Mouse (Mus musculus): ENCODE data around the gene Dus2. TPM values are rescaled to one million over a fixed set of nuclear protein-coding genes. Genes with fewer than 3 reads are reported as not detected.

The Dus2 gene
- polyA plus RNA-seq, 1 experiment from 2014 or later: 29.6 TPM

GRCm38 (mm10) chr8:106069565-106069964, 78.4 kb downstream of the Dus2 start:
- no peak overlapping the region for H3K27ac ChIP-seq (replicated peaks)
- no peak overlapping the region for H3K9ac ChIP-seq
- no peaks in the 10 kb centered on the region for H3K27me3 ChIP-seq
- no peaks in the 10 kb centered on the region for H3K36me3 ChIP-seq
- whole genome bisulfite sequencing: 64% methylated on average over 1 of the region's 1 CpGs
- H3K9me3 ChIP-seq: no peaks in the 10 kb centered on the region
- no peak overlapping the region for H3K4me2 ChIP-seq
- ATAC-seq (ENCODE audit: low FRiP score, low read depth): no peak
- H3K4me3 ChIP-seq: no peak overlapping the region
- no peaks in the 10 kb centered on the region for H3K4me1 ChIP-seq (replicated peaks)

- Histone ChIP-seq H3K9ac (no peak overlapping the region), H3K27me3 (no peaks in the 10 kb centered on the region), H3K4me1 (replicated peaks) (no peaks in the 10 kb centered on the region), H3K9me3 (no peaks in the 10 kb centered on the region), H3K36me3 (no peaks in the 10 kb centered on the region), H3K4me3 (no peak overlapping the region), H3K27ac (replicated peaks) (no peak overlapping the region), H3K4me2 (no peak overlapping the region)
- no peak for ATAC-seq (ENCODE audit: low FRiP score, low read depth)
Observed at GRCm38 (mm10) chr8:106072113-106072512, 81.0 kb downstream of the Dus2 start.

- Histone ChIP-seq H3K9me3 (no peaks in the 10 kb centered on the region), H3K36me3 (peaks cover 5% of the 10 kb centered on the region; the same call in 1 of the 2 replicates), H3K4me1 (replicated peaks) (no peaks in the 10 kb centered on the region), H3K27me3 (no peaks in the 10 kb centered on the region), H3K4me3 (no peak overlapping the region), H3K27ac (replicated peaks) (no peak overlapping the region), H3K9ac (no peak overlapping the region), H3K4me2 (no peak overlapping the region)
- ATAC-seq (ENCODE audit: low FRiP score, low read depth): no peak
Observed at GRCm38 (mm10) chr8:106074236-106074635, 83.1 kb downstream of the Dus2 start.

GRCm38 (mm10) chr8:106074659-106075058, 83.5 kb downstream of the Dus2 start:
- H3K4me1 ChIP-seq (replicated peaks): no peaks in the 10 kb centered on the region
- H3K9ac ChIP-seq: no peak overlapping the region
- no peaks in the 10 kb centered on the region for H3K27me3 ChIP-seq
- 89% methylated on average over 1 of the region's 1 CpGs for WGBS
- ATAC-seq (ENCODE audit: low FRiP score, low read depth): no peak
- no peak overlapping the region for H3K27ac ChIP-seq (replicated peaks)
- peaks cover 7% of the 10 kb centered on the region; the same call in 1 of the 2 replicates for H3K36me3 ChIP-seq
- no peak overlapping the region for H3K4me3 ChIP-seq
- no peaks in the 10 kb centered on the region for H3K9me3 ChIP-seq
- no peak overlapping the region for H3K4me2 ChIP-seq

GRCm38 (mm10) chr8:106075161-106075862, 84.2 kb downstream of the Dus2 start:
- peaks cover 7% of the 10 kb centered on the region; the same call in 1 of the 2 replicates for H3K36me3 ChIP-seq
- no peak overlapping the region for H3K4me3 ChIP-seq
- 76% methylated on average over 9 of the region's 9 CpGs for WGBS
- H3K27ac ChIP-seq (replicated peaks): no peak overlapping the region
- H3K4me1 ChIP-seq (replicated peaks): no peaks in the 10 kb centered on the region
- no peaks in the 10 kb centered on the region for H3K27me3 ChIP-seq
- ATAC-seq (ENCODE audit: low FRiP score, low read depth): no peak
- no peak overlapping the region for H3K4me2 ChIP-seq
- no peaks in the 10 kb centered on the region for H3K9me3 ChIP-seq
- H3K9ac ChIP-seq: no peak overlapping the region

GRCm38 (mm10) chr8:106075863-106076174, 84.7 kb downstream of the Dus2 start:
- H3K9me3 ChIP-seq: no peaks in the 10 kb centered on the region
- no peak overlapping the region for H3K4me2 ChIP-seq
- no peaks in the 10 kb centered on the region for H3K27me3 ChIP-seq
- no peak for ATAC-seq (ENCODE audit: low FRiP score, low read depth)
- no peak overlapping the region for H3K4me3 ChIP-seq
- WGBS: 95% methylated on average over 5 of the region's 5 CpGs
- no peaks in the 10 kb centered on the region for H3K4me1 ChIP-seq (replicated peaks)
- no peak overlapping the region for H3K27ac ChIP-seq (replicated peaks)
- peaks cover 7% of the 10 kb centered on the region; the same call in 1 of the 2 replicates for H3K36me3 ChIP-seq
- H3K9ac ChIP-seq: no peak overlapping the region

- ATAC-seq (ENCODE audit: low FRiP score, low read depth): no peak
- H3K4me1 ChIP-seq (replicated peaks): no peaks in the 10 kb centered on the region
- H3K27me3 ChIP-seq: no peaks in the 10 kb centered on the region
- H3K9ac ChIP-seq: no peak overlapping the region
- H3K27ac ChIP-seq (replicated peaks): no peak overlapping the region
- H3K9me3 ChIP-seq: no peaks in the 10 kb centered on the region
- H3K4me2 ChIP-seq: no peak overlapping the region
- H3K36me3 ChIP-seq: peaks cover 7% of the 10 kb centered on the region; the same call in 1 of the 2 replicates
- H3K4me3 ChIP-seq: no peak overlapping the region
- WGBS: 83% methylated on average over 5 of the region's 5 CpGs
Observed at GRCm38 (mm10) chr8:106076612-106077011, 85.5 kb downstream of the Dus2 start.

GRCm38 (mm10) chr8:106077452-106078067, 86.4 kb downstream of the Dus2 start:
- ATAC-seq (ENCODE audit: low FRiP score, low read depth): no peak
- H3K4me2 ChIP-seq: no peak overlapping the region
- no peaks in the 10 kb centered on the region for H3K9me3 ChIP-seq
- no peak overlapping the region for H3K4me3 ChIP-seq
- no peaks in the 10 kb centered on the region for H3K27me3 ChIP-seq
- WGBS: 94% methylated on average over 1 of the region's 1 CpGs
- H3K4me1 ChIP-seq (replicated peaks): no peaks in the 10 kb centered on the region
- no peak overlapping the region for H3K9ac ChIP-seq
- H3K36me3 ChIP-seq: peaks cover 7% of the 10 kb centered on the region; the same call in 1 of the 2 replicates
- no peak overlapping the region for H3K27ac ChIP-seq (replicated peaks)

GRCm38 (mm10) chr8:106102321-106102720, 111.2 kb downstream of the Dus2 start:
- WGBS: 95% methylated on average over 4 of the region's 4 CpGs
- no peak overlapping the region for H3K4me3 ChIP-seq
- no peaks in the 10 kb centered on the region for H3K9me3 ChIP-seq
- H3K4me1 ChIP-seq (replicated peaks): no peaks in the 10 kb centered on the region
- no peaks in the 10 kb centered on the region for H3K27me3 ChIP-seq
- H3K36me3 ChIP-seq: peaks cover 28% of the 10 kb centered on the region
- ATAC-seq (ENCODE audit: low FRiP score, low read depth): no peak
- no peak overlapping the region for H3K4me2 ChIP-seq
- H3K27ac ChIP-seq (replicated peaks): no peak overlapping the region
- no peak overlapping the region for H3K9ac ChIP-seq

Small RNA genes lying within 50 kb of the gene (microRNA-seq; reads per million reads assigned to microRNA genes)
- not detected for gene Mir7074

Other genes with a start within 250 kb of the Dus2 start
- 81.2 and 88.3 TPM in 2 replicates for gene Gfod2, start 232.7 kb upstream of the Dus2 start, polyA plus RNA-seq (2015; fragmentation: Nextera tagmentation; extraction: Ambion mirVana)
- 10.7 and 11.7 TPM in 2 replicates for gene Ranbp10, start 164.0 kb upstream of the Dus2 start, polyA plus RNA-seq (2015; fragmentation: Nextera tagmentation; extraction: Ambion mirVana)
- gene Tsnaxip1, start 163.6 kb upstream of the Dus2 start, polyA plus RNA-seq (2015; fragmentation: Nextera tagmentation; extraction: Ambion mirVana): 0.62 and 1.1 TPM in 2 replicates
- 52.2 and 56.9 TPM in 2 replicates for gene Cenpt, start 138.1 kb upstream of the Dus2 start, polyA plus RNA-seq (2015; fragmentation: Nextera tagmentation; extraction: Ambion mirVana)
- gene Thap11, start 136.2 kb upstream of the Dus2 start, polyA plus RNA-seq (2015; fragmentation: Nextera tagmentation; extraction: Ambion mirVana): 54.9 and 56.3 TPM in 2 replicates
- 150 and 157 TPM in 2 replicates for gene Nutf2, start 130.8 kb upstream of the Dus2 start, polyA plus RNA-seq (2015; fragmentation: Nextera tagmentation; extraction: Ambion mirVana)
- 50.1 and 52.2 TPM in 2 replicates for gene Edc4, start 110.5 kb upstream of the Dus2 start, polyA plus RNA-seq (2015; fragmentation: Nextera tagmentation; extraction: Ambion mirVana)
- gene Nrn1l, start 97.8 kb upstream of the Dus2 start, polyA plus RNA-seq (2015; fragmentation: Nextera tagmentation; extraction: Ambion mirVana): 0.45 and 0.49 TPM in 2 replicates
- 11.0 and 11.8 TPM in 2 replicates for gene Pskh1, start 90.9 kb upstream of the Dus2 start, polyA plus RNA-seq (2015; fragmentation: Nextera tagmentation; extraction: Ambion mirVana)
- gene Ctrl, start 57.5 kb upstream of the Dus2 start, polyA plus RNA-seq (2015; fragmentation: Nextera tagmentation; extraction: Ambion mirVana): 3.4 and 4.7 TPM in 2 replicates
- gene Psmb10, start 52.9 kb upstream of the Dus2 start, polyA plus RNA-seq (2015; fragmentation: Nextera tagmentation; extraction: Ambion mirVana): 74.7 and 75.2 TPM in 2 replicates
- gene Lcat, start 48.0 kb upstream of the Dus2 start, polyA plus RNA-seq (2015; fragmentation: Nextera tagmentation; extraction: Ambion mirVana): 4.5 and 5.0 TPM in 2 replicates
- gene Slc12a4, start 25.2 kb upstream of the Dus2 start, polyA plus RNA-seq (2015; fragmentation: Nextera tagmentation; extraction: Ambion mirVana): 11.9 and 12.9 TPM in 2 replicates
- not detected in 2 replicates for gene Dpep3, start 11.9 kb upstream of the Dus2 start, polyA plus RNA-seq (2015; fragmentation: Nextera tagmentation; extraction: Ambion mirVana)
- gene Dpep2nb, start 14.6 kb downstream of the Dus2 start, polyA plus RNA-seq (2015; fragmentation: Nextera tagmentation; extraction: Ambion mirVana): 0.20 TPM in 1 of 2 replicates, not detected in the other
- 20.0 and 20.9 TPM in 2 replicates for gene Ddx28, start 20.5 kb downstream of the Dus2 start, polyA plus RNA-seq (2015; fragmentation: Nextera tagmentation; extraction: Ambion mirVana)
- 3.0 and 3.7 TPM in 2 replicates for gene Nfatc3, start 67.5 kb downstream of the Dus2 start, polyA plus RNA-seq (2015; fragmentation: Nextera tagmentation; extraction: Ambion mirVana)
- gene Esrp2, start 145.6 kb downstream of the Dus2 start, polyA plus RNA-seq (2015; fragmentation: Nextera tagmentation; extraction: Ambion mirVana): 0.17 and 0.21 TPM in 2 replicates
- 23.8 and 24.0 TPM in 2 replicates for gene Pla2g15, start 159.1 kb downstream of the Dus2 start, polyA plus RNA-seq (2015; fragmentation: Nextera tagmentation; extraction: Ambion mirVana)
- gene Slc7a6, start 177.5 kb downstream of the Dus2 start, polyA plus RNA-seq (2015; fragmentation: Nextera tagmentation; extraction: Ambion mirVana): 57.7 and 61.0 TPM in 2 replicates
- 31.5 and 34.2 TPM in 2 replicates for gene Slc7a6os, start 219.6 kb downstream of the Dus2 start, polyA plus RNA-seq (2015; fragmentation: Nextera tagmentation; extraction: Ambion mirVana)
- gene Prmt7, start 219.6 kb downstream of the Dus2 start, polyA plus RNA-seq (2015; fragmentation: Nextera tagmentation; extraction: Ambion mirVana): 59.5 and 59.9 TPM in 2 replicates